Mouse (Mus musculus) kidney, postnatal 4 days (tissue): ENCODE results near the gene Ccdc127.

Experiments used
- DNase-seq, 2 experiments: peaks; one replicate each; pipeline ENCODE4 v3.0.0; 2021; ENCODE audit warnings: mixed read lengths in 2 of 2

Gene Ccdc127

DNA sequence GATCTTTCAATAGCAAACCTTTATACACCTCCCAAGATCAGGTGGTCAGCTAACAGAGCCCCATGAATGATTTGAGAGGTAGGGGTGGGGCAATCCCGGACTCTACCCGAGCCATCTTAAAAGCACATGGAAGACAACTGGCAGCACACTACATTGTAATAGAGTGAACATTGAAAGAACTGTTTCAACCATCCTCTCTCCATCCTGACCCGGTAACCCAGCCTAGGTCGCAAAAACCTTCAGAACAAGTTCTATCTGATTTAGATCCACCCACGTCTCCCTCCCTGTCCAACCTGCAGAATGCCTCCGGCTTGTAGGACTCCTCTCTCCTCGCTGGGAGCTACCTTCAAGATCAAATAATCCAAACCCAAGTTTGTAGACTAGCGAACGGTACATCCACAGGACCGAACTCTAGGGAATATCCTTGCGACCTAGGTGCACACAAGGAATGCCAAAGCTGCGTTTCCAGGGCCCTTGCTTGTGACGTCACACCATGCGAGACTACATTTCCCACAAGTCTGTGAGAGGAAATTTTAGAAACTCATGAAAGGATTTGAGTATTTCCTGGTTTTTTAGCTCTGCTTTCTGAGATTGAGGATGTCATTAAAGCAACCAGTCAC is 40.4 kb downstream of the Ccdc127 start, which contains the start of gene Zfp72:
TSS of gene Zfp72 (minus strand) at position 466 of the 620 bp plus-strand sequence.
- DNase-seq: peak; percentile 81 to 83

DNA sequence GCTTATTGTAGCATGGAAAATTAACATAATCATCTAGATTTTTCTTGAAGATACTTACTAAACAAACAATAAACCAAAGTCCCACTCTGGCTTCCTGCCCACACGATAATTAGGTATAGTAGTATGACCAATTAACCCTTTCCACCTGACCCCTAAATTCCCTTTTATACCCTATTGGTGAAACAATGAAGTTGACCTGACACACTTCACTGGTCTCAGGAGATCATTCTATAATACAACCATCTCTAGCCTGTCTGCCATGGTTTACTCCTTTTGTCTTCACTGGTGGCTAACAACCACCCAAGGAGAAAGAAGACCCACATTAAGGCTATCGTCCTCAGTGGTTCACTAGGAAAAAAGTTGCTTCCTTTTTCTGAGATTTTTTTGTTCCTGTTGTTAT is 41.0 kb downstream of the Ccdc127 start:
- no peak for DNase-seq

DNA sequence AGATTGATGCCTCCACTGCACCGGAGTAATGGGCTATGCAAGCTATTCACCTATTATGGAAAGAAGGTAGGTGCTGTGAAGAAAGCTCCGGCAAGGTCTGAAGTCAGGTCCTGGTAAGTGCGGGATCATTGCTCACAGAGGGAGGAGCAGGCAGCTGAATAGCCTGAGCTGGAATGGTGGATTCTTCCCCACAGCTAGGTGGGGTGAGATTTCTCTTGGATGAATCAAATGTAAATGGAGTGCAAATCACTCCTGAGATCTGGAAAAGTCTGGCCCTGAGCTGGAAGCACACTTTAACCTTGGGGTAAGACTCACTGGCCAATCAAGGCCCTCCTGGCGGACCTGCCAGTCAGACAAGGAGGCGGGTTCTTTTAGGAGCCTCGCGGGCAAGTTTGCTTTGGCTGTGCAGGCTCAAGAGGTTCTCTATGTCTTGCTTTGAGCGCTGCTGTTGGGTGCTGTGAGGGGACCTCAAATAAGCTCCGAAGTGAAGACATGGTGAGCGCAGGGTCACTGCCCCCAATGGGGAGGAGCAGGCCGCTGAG is 49.3 kb downstream of the Ccdc127 start, which contains the start of gene Ftl1-ps1:
TSS of gene Ftl1-ps1 (plus strand) at position 397 of the 542 bp plus-strand sequence.
- peak; percentile 41 to 46 for DNase-seq
